Mouse (Mus musculus) lung, postnatal 14 days (tissue): Measurements from ENCODE around the gene Pip4k2a.
A peak's percentile ranks its signal among the peaks of the same experiment; 100 is the strongest.
"Not testable (repeated sequence)": the region's sequence is repeated elsewhere in the genome, so short reads cannot be mapped to it uniquely, and the experiment has no call there.

Experiments used
- DNase-seq: peaks from one replicate; pipeline ENCODE4 v3.0.0; 2021

Gene Pip4k2a

DNA sequence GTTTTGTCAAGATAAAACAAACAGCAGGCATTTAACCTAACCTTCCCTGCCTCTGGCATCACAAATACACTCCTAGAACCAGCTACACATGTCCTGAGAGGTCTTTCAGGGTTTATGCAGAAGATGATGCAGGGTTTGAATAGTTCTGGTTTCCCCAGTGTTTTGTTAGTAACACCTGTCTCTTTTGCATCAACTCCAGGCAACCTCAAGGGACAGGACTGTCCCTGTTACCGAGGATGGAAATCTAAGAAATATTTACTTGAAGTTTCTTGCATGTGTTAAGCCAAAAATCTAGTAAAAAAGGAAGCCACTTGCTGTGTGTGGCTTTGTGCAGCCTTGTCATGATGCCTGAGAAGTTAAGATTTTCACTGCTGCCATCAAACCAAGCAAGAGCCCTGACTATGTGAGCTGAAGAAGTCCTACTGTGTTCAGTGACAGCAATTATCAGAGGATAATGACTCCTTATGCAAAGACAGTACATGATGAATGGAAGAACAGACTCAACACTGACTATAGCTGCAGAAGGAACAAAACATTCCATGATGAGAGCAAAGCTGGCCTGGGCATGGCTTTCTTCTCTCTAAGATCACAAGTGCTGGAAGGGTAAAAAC, 76.3 kb downstream of the Pip4k2a start:
- no peak for DNase-seq

DNA sequence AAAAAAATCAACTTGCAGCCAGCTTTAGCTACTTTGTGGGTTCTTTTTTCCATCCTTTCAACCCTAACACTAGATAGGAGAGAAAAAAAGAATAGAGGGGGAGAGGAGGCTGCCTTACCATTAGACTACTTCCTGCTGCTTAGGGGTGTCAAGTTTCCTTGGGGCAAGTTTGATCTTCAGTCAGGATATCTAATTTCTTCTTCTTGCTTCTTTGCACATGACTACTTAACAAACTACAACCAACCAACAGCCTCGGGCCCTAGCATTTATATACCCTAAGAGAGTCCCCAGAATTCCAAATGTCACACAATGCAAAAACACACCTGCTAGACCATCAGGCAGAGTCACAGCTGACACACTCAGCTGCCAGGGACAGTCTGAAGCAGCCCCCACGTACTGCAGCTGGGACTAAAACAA, 77.5 kb downstream of the Pip4k2a start:
- DNase-seq: no peak

DNA sequence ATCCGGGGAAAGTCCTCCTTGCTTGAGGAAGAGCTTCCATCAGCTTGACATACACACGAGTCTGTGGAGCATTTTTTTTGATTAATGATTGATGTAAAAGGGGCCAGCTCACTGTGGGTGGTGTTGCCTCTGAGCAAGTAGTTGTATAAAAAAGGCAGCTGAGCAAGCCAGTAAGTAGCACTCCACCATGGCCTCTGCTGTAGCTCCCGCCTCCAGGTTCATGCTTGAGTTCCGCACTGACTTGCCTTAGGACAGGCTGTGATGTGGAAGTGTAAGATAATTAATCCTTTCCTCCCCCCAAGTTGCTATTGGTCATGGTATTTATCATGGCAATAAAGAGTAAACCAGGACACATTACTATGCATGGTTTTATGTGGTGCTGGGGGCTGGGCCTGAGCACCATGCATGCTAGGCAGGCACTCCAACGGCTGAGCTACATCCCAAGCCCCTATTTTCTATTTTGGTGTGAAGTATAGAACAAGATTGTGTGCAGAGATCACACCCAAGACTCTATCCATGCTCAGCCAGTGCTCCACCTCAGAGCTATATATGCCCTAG, 78.0 kb downstream of the Pip4k2a start:
- no peak for DNase-seq

DNA sequence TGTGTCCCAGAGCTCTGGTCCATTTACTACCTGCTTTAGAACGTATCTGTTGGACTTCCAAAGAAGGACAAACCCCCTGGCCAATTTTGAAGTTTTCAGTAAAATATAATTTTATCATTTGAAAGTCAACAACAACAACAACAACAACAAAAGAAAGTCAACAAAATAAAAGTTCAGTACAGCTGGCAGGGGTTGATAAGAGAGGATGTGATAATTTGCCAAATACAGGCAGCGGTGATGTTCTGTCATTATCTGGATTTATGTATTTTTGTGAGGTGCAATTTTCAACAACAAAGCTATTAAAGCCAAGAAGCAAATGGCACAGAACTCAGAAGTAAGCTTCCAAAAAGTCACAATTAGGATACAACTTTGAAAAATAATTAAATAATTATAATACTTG, 80.1 kb downstream of the Pip4k2a start:
- DNase-seq: no peak

DNA sequence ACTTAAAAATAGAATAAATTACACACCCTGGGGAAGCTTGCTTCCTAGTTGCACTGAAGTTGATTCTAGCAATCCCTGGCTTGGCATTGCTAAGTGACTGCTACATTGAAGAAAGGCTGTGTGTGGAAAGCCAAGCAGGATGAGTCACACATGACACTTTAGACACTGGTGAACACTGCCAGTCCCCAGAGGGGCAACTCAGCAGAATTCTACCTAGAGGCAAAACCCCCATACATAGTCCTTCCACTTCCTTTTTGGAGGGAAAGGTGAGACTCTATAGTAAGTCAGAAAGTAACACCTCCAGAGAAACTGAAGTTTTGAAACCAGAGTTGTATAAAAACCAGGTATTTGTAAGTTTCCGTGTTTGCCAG, 80.6 kb downstream of the Pip4k2a start:
- no peak for DNase-seq

DNA sequence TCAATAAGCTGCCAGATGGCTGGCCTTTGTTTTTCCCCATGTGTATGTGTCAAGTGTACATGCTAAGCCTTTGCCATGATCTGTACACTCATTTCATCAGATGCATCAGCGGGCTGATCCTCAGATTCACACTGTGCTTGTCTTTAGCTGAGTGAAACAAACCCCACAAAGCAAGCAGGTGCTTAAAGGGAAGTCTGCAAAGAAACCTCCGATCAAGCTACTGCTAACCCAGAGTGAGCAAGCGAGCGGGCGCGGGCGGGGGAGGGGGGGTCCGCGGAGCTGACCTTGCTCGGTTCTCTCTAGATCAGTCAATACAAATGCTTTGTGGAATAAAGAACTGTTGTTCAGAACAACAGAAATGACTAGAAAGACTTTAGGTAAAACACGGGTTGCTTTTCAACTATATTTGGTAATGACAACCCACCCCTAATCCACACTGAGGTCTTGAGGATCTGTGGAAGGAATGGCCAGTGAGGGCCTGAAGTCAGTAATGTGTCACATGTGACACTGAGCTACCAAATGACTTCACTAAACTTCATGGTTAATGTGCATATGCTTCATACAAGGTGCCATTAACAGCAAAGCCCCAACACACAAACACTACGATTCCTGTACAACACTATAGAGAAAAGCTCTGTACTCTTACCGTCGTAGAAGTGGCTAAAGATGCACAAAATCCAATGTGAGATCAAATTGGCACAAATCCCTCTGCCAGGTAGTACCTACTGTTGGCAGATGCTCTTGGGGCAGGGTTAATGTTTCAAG, 81.1 kb downstream of the Pip4k2a start:
- no peak for DNase-seq

DNA sequence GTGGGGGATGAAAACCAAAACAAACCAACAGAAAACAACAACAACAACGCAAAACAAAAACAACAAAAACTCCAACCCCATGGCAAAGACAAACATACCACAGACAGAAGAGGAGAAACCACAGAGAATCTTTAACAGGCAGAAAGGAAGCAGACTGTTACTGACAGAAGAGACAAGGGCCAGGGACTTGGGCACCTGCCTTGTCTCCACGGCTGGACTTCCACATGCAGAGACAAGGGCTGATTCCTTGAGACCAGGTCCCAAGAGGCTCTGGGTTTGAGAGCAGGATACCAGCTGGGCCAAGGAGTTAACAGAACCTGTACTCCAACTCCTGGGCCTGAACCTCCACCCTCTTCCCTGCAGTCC, 81.9 kb downstream of the Pip4k2a start:
- DNase-seq: no peak

DNA sequence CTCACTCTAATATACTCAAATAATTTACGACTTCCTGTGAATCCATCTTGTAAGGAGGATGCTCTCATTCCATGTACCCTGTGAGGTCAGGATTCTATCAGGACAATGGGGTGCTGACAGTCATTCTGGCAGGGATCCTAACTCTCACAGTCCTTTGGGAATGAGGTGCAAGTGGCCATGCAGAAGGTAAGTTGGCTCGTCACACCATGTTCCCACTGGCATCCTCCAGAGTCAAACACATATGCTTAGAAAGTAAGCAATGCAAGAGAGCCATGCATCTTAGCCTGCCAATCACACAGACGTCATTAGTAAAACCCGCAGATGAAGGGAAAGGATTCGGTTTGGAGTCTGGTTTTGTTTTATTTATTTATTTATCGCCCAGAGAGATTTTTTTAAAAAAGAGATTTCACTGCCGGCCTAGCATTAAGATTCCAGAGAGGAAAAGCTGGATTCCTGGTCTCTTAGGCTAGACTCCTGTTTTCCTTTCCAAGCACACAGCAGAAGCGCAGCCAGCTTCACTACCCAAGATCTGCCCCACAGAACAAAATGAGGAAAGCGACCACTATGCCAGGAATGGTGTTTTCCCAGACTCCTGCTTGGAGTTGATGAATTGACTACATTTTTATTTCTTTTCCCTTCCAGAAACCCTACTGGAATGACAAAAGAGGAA, 82.4 kb downstream of the Pip4k2a start:
- DNase-seq: no peak

DNA sequence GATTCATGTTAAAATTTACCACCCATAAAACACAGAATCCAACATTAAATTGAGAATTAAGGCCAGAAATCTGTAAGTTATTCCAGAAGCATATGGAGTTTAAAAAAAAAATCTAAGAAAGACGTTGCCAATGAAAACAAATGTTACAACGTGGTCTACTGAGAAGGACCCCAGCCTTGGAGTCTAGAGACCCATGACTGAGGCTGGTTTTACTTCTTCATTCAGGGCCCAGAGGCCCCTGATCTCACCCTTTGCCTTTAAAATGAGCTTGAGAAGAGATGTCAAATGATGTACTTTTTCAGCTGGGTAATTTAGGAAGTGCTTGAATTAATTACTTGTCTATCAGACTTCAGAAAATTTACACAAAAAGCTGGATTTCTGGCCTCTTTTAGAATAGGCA, 83.2 kb downstream of the Pip4k2a start:
- no peak for DNase-seq

DNA sequence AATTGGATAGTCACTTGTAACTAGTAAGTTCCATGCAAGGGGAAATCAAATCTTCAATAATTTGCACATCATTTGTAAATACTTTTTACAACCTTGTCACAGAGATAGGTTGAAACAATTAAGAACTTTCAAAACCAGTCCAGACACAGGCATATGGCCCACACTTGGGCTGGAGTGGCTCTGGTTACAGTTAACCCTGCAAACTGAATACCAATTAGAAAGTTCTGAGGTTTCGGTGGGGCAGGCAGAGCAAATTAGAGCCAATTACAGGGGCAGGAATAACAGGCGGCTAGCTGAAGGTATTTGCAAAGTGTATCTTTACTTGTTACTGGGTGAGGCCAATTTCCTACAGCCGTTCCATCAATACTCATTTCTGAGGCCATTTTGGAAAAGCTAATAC, 84.3 kb downstream of the Pip4k2a start:
- no peak for DNase-seq

DNA sequence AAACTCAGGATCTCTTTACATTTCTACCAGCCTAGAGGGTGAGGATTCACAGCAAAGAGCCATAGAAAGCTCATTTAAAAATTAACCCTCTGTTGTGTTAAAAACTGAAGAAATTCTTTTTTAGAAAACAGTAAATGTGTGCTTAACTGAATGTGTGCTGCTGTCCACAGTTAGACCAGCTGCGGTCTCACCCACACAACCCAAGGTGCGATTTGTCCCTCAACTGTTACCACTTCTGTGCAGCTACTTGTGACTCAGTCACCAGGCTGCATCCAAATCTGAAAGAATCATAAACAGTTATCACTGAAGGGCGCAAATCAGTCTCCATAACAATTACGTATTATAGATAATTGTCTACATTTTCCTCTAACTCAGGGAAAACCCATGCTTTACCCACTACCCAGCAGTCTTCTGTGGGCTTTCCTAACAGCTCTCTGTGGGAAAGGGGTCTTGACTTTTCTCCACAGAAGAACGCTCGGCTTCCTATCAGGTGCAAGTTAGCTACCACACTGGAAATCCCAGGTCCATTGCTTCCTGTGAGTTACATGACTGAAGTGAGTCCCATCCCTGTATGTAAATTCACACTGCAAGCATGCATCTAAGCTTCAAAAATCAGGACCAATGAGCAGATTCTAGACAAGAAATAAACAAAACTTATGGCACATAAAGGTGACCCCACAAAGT, 86.5 kb downstream of the Pip4k2a start:
- DNase-seq: no peak

DNA sequence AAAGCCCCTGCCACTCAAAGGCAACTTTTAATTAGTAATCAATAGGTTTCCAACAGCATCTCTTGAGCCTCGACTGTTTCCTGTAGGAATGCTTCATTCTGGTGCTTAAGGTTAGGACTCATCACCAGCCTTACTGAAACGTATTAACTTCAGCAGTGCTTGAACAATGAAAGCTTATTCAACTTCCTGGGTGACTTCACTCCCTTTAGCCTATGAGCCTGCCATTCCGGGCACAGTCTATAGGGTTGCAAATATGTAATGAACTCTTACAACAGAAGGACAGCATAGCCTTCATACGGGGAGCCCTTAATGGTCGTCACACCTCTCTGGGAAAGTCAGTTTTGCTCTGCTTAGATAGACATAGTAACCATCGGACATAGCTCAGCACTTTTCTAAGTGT, 87.7 kb downstream of the Pip4k2a start:
- DNase-seq: no peak

DNA sequence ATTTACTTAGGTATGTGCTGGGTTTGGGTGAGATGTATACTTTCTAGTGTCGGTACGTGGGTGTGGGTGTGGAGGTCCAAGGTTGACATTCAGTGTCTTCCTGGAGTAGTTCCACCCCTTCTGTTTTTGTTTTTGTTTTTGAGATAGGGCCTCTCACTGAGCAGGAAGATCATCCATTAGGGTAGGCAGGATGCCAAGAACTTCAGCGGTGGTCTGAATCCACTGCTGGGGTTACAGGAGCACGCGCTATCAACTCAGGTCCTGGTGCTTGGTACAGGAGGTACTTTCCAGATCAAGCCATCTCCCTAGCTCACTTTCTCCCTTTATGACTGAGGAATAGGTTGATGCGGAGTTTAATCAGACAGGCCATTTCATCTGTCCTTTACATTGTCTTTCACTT, 88.2 kb downstream of the Pip4k2a start:
- peak; percentile 19 for DNase-seq

DNA sequence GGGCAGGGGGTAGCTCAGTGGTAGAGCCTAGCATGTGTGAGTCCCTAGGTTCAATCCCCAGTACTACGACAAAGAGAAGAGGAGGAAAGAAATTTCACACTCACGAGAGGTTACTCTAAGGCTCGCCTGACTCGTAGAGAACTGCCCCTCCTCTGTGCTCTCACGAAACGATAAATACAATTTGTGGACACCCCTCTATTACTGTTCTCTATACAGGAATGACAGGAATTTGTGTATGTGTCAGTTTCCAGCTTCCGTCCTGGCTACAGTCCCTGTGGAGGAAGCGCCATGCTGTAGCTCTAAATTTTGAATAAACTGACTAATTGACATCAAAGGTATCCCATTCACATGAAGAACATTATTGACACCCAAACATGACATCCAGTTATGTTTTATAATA, 90.7 kb downstream of the Pip4k2a start:
- DNase-seq: no peak

DNA sequence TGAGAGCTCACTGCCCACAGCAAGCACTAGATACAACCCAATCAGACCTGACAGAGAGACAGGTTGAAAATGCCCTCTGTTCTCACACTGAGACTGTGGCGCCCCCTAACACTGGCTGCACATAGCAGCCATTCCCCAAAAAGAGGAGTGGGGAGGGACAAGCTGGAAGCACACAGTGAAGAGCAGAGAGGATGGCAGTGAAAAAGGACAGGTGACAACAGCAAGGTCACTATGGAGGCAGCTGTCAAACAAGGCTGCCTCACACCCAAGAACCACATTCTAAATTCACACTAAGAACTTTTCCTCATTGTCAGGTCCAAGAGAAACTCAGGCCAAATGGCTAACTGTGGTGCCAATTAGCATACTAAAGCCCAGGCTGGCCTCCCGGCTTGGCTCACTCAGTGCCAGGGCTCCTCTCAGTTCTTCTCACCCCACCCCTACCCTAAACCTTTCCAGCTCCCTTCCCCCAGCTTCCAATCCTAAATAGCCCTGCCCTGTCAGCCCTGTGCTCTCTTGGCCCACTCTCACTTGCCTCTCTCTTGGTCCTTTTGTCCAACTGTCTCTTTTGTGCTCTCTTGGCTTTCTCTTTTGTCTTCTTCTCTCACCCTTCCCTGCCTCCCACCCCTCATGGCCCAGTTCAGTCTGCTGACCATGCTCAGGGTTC, 91.4 kb downstream of the Pip4k2a start:
- DNase-seq: no peak

DNA sequence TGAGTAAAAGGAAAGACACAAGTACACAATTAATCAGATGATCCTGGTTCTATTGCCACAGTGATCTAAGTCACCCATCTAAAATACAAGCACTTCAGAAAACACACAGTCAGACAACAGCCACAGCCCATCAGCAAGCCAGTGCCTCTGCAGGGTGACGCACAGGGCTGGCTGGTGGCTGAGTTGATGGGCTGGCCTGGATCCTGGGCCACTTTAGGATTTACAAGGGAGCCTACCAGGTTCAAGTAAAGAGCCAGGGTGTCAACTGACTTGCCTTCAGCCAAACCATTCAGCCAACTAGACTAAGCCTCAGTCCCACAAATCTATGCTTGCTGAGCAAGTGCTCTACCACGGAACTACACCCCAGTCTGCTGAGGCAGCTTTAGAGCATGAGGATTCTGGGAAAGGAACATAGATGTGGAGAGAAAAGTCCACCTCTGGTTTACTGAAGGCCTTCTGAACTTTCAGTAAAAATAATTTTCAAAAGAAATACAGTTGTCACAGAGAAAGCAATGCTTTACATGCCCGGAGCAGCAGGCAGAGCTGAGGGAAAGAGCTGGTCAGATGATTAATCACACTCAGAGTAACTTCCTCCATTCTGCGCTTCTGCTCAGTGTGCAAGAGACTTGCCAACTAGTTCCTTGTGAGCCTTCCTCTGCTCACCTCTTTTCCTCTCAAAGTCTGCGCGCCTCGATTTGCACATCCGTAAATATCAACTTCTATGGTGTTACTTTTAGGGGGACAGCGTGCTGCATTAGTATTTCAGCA, 94.4 kb downstream of the Pip4k2a start:
- DNase-seq: no peak

DNA sequence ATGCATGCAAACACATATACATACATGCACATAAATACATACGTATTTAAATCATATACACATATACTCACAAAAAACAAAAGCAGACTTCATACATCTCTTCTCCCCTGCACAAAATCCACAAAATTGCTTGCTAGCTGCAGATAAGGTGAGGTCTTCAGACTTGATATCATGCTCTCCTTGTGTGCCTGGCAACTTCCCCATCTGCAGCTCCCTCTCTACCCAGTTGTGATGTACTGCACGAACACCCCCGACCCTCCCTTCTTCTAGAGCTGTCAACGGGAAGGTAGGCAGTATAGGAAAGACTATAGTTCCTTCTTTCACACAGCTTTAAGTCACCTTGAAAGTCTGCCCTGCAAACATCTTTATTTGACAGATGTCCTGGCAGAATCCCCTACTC, 96.8 kb downstream of the Pip4k2a start:
- DNase-seq: no peak

DNA sequence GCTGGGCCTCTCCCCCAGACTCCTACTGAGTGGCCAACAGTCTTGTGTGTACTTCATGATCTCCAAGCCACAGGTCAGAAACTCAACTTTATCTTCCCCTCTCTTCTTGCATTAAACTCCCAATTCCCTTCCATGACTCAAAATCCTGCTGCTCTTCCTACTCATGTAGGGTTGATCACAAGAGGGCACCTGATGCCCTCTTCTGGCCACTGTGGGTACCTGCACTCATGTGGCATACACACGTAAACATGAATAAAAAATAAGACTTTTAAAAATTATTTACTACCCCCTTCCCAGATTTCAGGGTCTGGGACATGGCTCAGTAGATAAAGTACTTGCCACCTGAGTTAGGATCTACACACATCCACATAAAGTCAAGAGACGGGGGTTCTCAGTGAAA, 97.3 kb downstream of the Pip4k2a start:
- no peak for DNase-seq

DNA sequence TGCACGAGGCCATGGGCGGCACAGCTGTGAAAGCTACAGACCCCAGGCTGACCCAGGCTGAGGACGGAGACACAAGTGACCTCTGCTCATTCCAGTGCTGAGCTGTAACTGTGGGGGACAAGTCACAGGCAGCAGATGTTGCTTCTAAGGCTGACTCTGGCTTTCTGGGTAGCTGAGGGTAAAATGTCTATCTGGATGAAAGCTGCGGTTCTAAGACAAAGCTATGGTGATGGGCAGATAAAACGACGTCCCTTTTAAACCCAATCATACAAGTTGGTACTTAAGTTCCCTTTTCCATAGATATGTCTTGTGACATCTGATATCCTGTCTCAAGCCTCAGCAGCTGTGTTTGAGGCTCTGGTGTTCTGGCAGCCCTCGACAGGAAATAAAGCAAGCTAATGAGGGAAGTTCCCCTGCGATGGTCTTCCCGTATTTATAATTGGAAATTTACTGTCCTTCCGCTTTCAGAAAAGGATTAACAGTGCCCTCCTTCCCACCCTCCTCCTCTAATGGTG, 100.1 kb downstream of the Pip4k2a start:
- peak; percentile 26 for DNase-seq

DNA sequence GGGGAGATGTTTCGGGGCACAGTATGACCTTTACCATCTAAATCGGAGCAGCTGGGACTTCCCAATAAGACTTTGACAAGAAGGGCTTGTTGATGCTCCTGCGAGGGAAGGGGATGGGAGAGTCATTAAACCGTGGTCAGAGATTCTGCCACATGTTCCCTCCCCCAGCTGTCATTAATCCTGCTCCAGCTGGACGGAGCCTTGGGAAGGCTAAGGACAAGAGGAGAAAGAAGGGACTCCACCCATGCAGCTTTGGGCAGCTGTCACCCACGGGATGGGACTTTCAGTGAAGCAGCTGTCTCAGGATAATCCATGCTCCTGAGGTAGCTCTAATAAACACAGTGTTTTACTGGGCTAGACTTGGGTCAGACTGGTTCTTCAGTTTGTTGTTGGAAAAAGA, 101.9 kb downstream of the Pip4k2a start:
- peak; percentile 26 for DNase-seq

DNA sequence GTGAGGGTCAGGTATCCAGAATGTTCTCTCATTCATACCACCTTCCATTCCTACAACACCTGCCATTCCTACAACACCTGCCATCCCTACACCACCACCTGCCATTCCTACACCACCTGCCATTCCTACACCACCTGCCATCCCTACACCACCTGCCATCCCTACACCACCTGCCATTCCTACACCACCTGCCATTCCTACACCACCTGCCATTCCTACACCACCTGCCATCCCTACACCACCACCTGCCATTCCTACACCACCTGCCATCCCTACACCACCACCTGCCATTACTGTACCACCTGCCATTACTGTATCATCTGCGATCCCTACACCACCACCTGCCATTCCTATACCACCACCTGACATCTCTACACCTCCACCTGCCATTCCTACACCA, 104.6 kb downstream of the Pip4k2a start:
- DNase-seq: not testable (repeated sequence)

DNA sequence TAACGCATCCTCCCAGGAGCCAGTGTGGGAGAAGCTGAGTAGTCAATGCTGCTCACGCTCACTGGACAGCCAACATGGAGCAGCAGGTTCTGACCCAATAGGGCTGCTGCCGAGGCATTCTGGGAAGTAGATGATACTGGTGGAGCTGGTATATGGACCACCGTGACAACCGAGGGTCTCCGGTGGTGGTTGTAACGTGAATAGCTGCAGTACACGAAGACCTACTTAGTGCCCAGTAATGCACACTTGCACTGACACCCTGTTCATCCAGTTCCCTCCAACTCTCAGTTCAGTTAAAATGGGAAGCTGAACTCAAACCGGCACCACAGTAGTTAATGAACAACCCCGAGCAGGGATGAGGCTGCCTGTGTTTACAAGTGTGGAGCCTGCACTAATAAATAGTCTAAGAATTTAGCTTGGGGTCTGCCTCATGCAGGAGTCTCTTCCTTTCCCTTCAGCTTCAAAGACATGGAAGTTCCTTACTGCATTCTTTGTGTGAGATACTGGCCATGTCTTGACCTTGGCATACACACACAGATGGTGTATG, 105.9 kb downstream of the Pip4k2a start:
- DNase-seq: no peak
